Mouse (Mus musculus): ENCODE data around the gene Pofut1. TPM values are rescaled to one million over a fixed set of nuclear protein-coding genes. Genes with fewer than 3 reads are reported as not detected.
"Not testable (repeated sequence)": the region's sequence is repeated elsewhere in the genome, so short reads cannot be mapped to it uniquely, and the experiment has no call there.

Gene Pofut1
- polyA plus RNA-seq, 1 experiment from 2014 or later, result 10.8 TPM

DNA sequence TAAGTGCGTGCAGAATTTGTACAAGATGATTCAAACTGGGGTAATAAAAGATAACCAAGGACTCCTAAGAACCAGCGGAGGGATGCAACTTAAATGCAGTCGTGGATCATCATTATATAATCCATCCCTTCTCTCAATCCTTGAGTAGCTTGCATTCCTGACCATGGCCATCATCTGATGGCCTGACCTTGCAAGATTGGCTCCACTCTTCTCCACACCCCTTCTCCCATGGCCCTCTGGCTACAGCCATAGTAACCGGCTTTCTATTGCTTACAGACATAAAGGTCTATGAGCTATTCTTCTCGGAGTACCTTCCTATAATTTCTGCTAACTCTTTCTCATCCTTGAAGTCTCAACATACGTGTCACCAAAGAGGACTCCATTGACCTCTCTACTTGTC lies 823 bp downstream of the Pofut1 start:
- Histone ChIP-seq H3K27me3 (replicated peaks; ENCODE audit: control insufficient read depth, insufficient read depth, low read length) (no peaks in the 10 kb centered on the region), H3K36me3 (ENCODE audit: control insufficient read depth, insufficient read depth, low read length) (peaks cover 22% of the 10 kb centered on the region), H3K9ac (ENCODE audit: low read depth, low read length) (peak overlapping the region; percentile 98), H3K4me2 (ENCODE audit: low read depth, low read length) (peak overlapping the region; percentile 92), H3K9me3 (ENCODE audit: control insufficient read depth, low read length) (no peaks in the 10 kb centered on the region), H3K4me3 (ENCODE audit: low read depth, low read length) (peak overlapping the region; percentile 97), H3K27ac (replicated peaks; ENCODE audit: low read depth, low read length) (peak overlapping the region; percentile 93), H3K4me1 (ENCODE audit: control insufficient read depth, insufficient read depth, low read length) (peaks cover 21% of the 10 kb centered on the region)
- ATAC-seq (ENCODE audit: low read depth) (no peak), DNase-seq (ENCODE audit: low spot score) (no peak)
- 56% methylated on average over 6 of the region's 6 CpGs for WGBS

DNA sequence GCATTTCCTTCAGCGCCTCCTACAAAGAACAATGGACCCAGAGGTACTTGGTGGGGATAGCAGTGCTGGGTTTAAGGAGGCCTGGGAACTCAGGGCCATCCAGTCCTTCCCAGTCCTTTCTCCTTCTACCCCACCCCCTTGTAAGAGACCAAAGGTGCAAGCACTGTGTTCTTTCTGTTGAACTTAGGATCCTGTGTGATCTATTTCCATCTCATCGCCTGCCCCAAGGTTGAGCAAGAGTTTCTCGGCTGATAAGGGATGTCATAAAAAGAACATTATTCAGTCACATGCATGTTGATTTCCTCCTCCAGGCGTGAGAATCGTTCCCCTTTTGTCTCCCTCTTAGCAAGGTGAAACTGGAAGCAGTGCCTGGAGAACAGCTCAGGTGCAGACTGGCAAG lies 8.4 kb downstream of the Pofut1 start:
- Histone ChIP-seq H3K27ac (replicated peaks; ENCODE audit: low read depth, low read length) (no peak overlapping the region), H3K4me1 (ENCODE audit: control insufficient read depth, insufficient read depth, low read length) (no peaks in the 10 kb centered on the region), H3K9me3 (ENCODE audit: control insufficient read depth, low read length) (no peaks in the 10 kb centered on the region), H3K4me2 (ENCODE audit: low read depth, low read length) (no peak overlapping the region), H3K9ac (ENCODE audit: low read depth, low read length) (no peak overlapping the region), H3K4me3 (ENCODE audit: low read depth, low read length) (no peak overlapping the region), H3K36me3 (ENCODE audit: control insufficient read depth, insufficient read depth, low read length) (peaks cover 67% of the 10 kb centered on the region), H3K27me3 (replicated peaks; ENCODE audit: control insufficient read depth, insufficient read depth, low read length) (no peaks in the 10 kb centered on the region)
- WGBS, result 89% methylated on average over 5 of the region's 5 CpGs
- DNase-seq (ENCODE audit: low spot score) (no peak), ATAC-seq (ENCODE audit: low read depth) (no peak)

DNA sequence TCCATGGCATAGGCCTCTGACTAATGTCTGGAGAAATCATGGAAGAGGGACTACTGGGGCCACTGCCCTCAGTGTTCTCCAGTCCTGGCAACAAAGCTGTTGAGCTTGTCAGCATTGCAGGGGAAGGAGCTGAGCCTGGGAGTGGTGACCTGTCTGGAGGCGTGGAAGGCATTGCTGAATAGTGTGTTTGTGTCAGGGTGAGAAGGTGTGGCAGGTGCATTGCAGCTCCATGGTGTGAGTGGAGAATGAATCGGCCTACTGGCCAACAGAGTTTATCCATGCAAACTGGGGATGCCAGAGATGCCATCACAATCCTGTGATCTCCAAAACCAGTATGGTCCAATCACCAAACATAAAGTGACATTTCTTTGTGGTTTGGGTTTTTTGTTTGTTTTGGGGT lies 15.3 kb downstream of the Pofut1 start:
- WGBS, result 91% methylated on average over 2 of the region's 2 CpGs
- H3K4me1 ChIP-seq (ENCODE audit: control insufficient read depth, insufficient read depth, low read length), result no peaks in the 10 kb centered on the region
- H3K4me2 ChIP-seq (ENCODE audit: low read depth, low read length), result no peak overlapping the region
- no peak overlapping the region for H3K9ac ChIP-seq (ENCODE audit: low read depth, low read length)
- H3K4me3 ChIP-seq (ENCODE audit: low read depth, low read length), result no peak overlapping the region
- DNase-seq (ENCODE audit: low spot score) (no peak), ATAC-seq (ENCODE audit: low read depth) (no peak)
- peaks cover 32% of the 10 kb centered on the region for H3K36me3 ChIP-seq (ENCODE audit: control insufficient read depth, insufficient read depth, low read length)
- H3K27me3 ChIP-seq (replicated peaks; ENCODE audit: control insufficient read depth, insufficient read depth, low read length), result no peaks in the 10 kb centered on the region
- no peaks in the 10 kb centered on the region for H3K9me3 ChIP-seq (ENCODE audit: control insufficient read depth, low read length)
- no peak overlapping the region for H3K27ac ChIP-seq (replicated peaks; ENCODE audit: low read depth, low read length)

DNA sequence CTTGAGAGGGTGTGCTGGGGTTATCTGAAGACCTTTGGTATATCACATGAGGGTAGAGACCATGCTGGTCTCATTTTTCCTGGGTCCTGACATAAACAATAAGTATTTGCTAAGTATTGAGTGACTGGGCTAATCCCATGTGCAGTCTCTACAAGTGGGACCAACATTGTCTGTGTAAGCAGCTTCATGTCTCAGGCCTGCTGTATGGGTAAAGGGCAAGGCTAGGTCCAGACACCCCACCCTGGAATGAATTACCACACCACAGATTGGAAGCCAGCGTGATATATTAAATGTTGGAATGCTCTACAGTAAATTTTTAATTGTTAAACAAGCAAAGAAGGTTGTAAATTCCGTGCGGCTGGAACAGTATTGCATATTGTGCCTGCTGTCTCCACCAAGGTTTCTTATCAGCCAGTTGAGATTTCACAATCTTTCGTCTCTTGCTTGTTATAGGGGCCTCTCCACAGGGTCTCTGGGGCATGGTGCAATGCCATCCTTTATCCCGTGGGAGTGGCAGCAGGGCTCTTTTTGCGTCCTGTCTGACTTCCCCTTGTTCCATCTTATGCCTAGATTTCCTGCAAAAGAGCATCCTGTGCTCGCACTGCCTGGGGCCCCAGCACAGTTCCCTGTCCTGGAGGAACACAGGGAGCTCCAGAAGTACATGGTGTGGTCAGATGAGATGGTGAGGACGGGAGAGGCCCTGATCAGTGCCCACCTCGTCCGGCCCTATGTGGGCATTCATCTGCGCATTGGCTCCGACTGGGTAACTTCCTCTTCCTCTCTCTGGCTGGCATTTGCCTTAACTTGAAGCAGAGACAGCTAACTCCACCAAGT lies 17.9 kb downstream of the Pofut1 start:
- no peak overlapping the region for H3K9ac ChIP-seq (ENCODE audit: low read depth, low read length)
- no peak overlapping the region for H3K27ac ChIP-seq (replicated peaks; ENCODE audit: low read depth, low read length)
- no peak overlapping the region for H3K4me3 ChIP-seq (ENCODE audit: low read depth, low read length)
- DNase-seq (ENCODE audit: low spot score), result no peak
- no peaks in the 10 kb centered on the region for H3K4me1 ChIP-seq (ENCODE audit: control insufficient read depth, insufficient read depth, low read length)
- no peaks in the 10 kb centered on the region for H3K9me3 ChIP-seq (ENCODE audit: control insufficient read depth, low read length)
- H3K36me3 ChIP-seq (ENCODE audit: control insufficient read depth, insufficient read depth, low read length), result peaks cover 34% of the 10 kb centered on the region
- H3K4me2 ChIP-seq (ENCODE audit: low read depth, low read length), result no peak overlapping the region
- no peak for ATAC-seq (ENCODE audit: low read depth)
- H3K27me3 ChIP-seq (replicated peaks; ENCODE audit: control insufficient read depth, insufficient read depth, low read length), result no peaks in the 10 kb centered on the region
- WGBS, result 79% methylated on average over 12 of the region's 12 CpGs

DNA sequence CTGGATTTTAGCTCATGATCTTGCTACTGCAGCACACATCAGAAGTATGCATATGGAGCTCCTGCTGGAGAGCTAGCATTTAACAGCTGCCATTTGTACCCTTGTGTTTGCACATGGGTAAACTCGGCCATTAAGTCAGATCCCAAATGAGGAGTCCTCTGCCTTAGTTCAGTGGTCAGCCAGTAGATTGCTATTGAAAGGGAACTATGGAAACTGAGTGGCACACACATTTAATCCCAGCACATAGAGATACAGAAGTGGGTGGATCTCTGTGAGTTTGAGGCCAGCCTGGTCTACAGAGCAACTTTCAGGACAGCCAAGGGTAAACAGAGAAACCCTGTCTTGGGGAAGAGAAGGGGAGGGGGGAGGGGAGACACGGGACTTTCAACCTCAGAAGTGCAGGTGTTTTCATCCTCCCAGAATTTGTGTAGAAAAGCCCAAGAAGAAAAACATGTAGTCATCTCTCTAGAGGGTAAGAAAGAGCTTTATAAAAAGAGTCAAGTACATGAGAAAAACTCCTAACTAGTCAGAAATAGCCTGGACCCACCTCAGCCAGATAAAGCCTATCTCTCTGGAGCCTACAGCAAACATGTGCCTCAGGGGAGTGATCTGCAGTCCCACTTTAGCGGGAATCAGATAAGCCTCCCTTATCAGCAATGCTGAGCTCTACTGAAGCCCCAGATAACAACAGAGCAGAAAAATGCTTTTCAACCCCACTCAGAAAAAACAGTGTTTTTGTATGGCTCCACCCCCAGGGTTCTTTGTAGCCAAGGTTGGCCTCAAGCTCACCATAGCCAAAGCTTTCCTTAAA lies 18.7 kb downstream of the Pofut1 start:
- Histone ChIP-seq H3K4me3 (ENCODE audit: low read depth, low read length) (no peak overlapping the region), H3K36me3 (ENCODE audit: control insufficient read depth, insufficient read depth, low read length) (peaks cover 33% of the 10 kb centered on the region), H3K27ac (replicated peaks; ENCODE audit: low read depth, low read length) (no peak overlapping the region), H3K9me3 (ENCODE audit: control insufficient read depth, low read length) (no peaks in the 10 kb centered on the region), H3K27me3 (replicated peaks; ENCODE audit: control insufficient read depth, insufficient read depth, low read length) (no peaks in the 10 kb centered on the region), H3K4me2 (ENCODE audit: low read depth, low read length) (no peak overlapping the region), H3K9ac (ENCODE audit: low read depth, low read length) (no peak overlapping the region), H3K4me1 (ENCODE audit: control insufficient read depth, insufficient read depth, low read length) (no peaks in the 10 kb centered on the region)
- ATAC-seq (ENCODE audit: low read depth), result no peak
- DNase-seq (ENCODE audit: low spot score), result no peak
- WGBS, result 68% methylated on average over 3 of the region's 3 CpGs

DNA sequence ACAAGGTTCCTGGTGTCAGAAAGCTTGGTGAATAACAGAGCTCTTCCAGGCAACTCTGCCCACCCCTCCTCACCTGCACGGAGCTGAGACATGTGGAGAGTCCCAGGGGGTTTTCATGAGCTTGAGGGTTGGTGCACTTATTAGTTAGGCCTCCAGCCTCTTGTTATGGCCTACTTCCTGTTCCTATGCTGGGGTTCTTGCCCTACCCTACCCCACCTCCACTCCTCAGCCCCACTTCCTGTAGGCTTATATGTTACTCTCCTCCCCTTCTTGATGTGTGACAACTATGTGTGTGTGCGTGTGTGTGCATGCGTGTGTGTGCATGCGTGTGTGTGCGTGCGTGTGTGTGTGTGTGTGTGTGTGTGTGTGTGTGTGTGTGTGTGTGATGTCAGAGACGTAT lies 21.7 kb downstream of the Pofut1 start:
- H3K9ac ChIP-seq (ENCODE audit: low read depth, low read length), result no peak overlapping the region
- peaks cover 55% of the 10 kb centered on the region for H3K36me3 ChIP-seq (ENCODE audit: control insufficient read depth, insufficient read depth, low read length)
- H3K9me3 ChIP-seq (ENCODE audit: control insufficient read depth, low read length), result no peaks in the 10 kb centered on the region
- no peak for ATAC-seq (ENCODE audit: low read depth)
- no peak for DNase-seq (ENCODE audit: low spot score)
- no peaks in the 10 kb centered on the region for H3K27me3 ChIP-seq (replicated peaks; ENCODE audit: control insufficient read depth, insufficient read depth, low read length)
- no peaks in the 10 kb centered on the region for H3K4me1 ChIP-seq (ENCODE audit: control insufficient read depth, insufficient read depth, low read length)
- 85% methylated on average over 7 of the region's 7 CpGs for whole genome bisulfite sequencing
- H3K27ac ChIP-seq (replicated peaks; ENCODE audit: low read depth, low read length), result no peak overlapping the region
- H3K4me3 ChIP-seq (ENCODE audit: low read depth, low read length), result no peak overlapping the region
- no peak overlapping the region for H3K4me2 ChIP-seq (ENCODE audit: low read depth, low read length)

DNA sequence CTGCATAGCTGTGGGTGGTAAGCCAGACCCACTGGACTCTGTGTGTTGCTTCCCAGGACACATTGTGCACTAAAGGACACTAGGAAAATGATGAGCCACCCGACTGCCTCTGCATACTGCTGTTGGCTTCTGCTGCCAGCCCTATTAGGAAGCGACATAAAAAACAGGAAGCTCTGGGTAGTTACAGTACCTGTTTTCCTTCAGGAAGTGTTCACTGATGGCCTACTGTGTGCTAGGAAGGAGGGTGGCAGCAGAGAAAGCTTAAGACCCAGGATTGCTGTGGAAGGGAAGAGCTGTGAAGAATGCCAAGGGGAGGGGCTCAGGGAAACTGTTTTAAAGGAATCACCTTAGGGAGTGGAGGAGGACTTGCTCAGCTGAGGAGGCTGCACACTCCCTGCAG lies 26.0 kb downstream of the Pofut1 start:
- Histone ChIP-seq H3K9ac (ENCODE audit: low read depth, low read length) (no peak overlapping the region), H3K4me3 (ENCODE audit: low read depth, low read length) (no peak overlapping the region), H3K4me1 (ENCODE audit: control insufficient read depth, insufficient read depth, low read length) (no peaks in the 10 kb centered on the region), H3K4me2 (ENCODE audit: low read depth, low read length) (no peak overlapping the region), H3K9me3 (ENCODE audit: control insufficient read depth, low read length) (no peaks in the 10 kb centered on the region), H3K27ac (replicated peaks; ENCODE audit: low read depth, low read length) (no peak overlapping the region), H3K36me3 (ENCODE audit: control insufficient read depth, insufficient read depth, low read length) (peaks cover 41% of the 10 kb centered on the region), H3K27me3 (replicated peaks; ENCODE audit: control insufficient read depth, insufficient read depth, low read length) (no peaks in the 10 kb centered on the region)
- 86% methylated on average over 2 of the region's 2 CpGs for WGBS
- DNase-seq (ENCODE audit: low spot score) (no peak), ATAC-seq (ENCODE audit: low read depth) (no peak)

DNA sequence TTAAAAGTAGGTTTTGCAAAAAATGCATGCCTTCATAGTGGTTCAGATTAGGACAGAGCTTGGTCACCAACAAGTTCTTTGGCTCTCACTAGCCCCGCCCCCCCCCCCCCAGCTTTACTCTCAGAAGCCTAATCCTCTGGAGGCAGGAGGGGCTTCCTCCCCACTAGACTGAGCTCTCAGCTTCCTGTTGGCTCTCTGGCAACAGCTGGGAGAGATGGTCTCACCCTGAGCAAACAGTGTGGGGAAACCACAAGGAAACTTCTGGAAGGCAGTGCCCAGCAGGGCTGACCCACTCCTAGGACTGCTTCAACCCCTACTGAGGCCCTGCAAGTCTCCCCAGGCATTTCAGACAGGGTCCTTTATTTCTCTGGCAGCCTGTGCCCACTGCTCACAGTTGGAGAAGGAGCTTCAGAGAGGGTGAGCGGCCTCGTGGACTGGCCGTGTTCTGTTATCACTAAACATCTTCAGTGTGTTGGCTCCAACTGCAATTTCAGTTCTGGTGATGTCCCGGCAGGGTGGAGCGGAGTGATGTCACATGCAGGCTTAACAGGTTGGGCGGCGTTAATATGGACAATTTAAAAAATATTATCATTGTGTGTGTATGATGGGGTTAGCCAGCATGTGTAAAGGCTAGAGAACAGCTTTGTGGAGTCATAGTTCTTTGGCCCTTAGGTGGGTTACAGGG lies 29.0 kb downstream of the Pofut1 start:
- not testable (repeated sequence) for DNase-seq (ENCODE audit: low spot score); H3K27me3 ChIP-seq (replicated peaks; ENCODE audit: control insufficient read depth, insufficient read depth, low read length); H3K4me1 ChIP-seq (ENCODE audit: control insufficient read depth, insufficient read depth, low read length); H3K9me3 ChIP-seq (ENCODE audit: control insufficient read depth, low read length); H3K27ac ChIP-seq (replicated peaks; ENCODE audit: low read depth, low read length); H3K4me3 ChIP-seq (ENCODE audit: low read depth, low read length); H3K4me2 ChIP-seq (ENCODE audit: low read depth, low read length); H3K9ac ChIP-seq (ENCODE audit: low read depth, low read length)
- peak; percentile 48 for ATAC-seq (ENCODE audit: low read depth)
- H3K36me3 ChIP-seq (ENCODE audit: control insufficient read depth, insufficient read depth, low read length), result peaks cover 18% of the 10 kb centered on the region
- WGBS, result 70% methylated on average over 8 of the region's 8 CpGs

Data from embryonic facial prominence, embryonic 14.5 days (tissue).